Mouse (Mus musculus) myocyte (in vitro differentiated cells): ENCODE measurements around the gene Ephb3. TPM values are rescaled to one million over a fixed set of nuclear protein-coding genes. Genes with fewer than 3 reads are reported as not detected.

Experiments
- H3K27me3 ChIP-seq: one replicate; pipeline ENCODE4 v1.6.1; 2011; ENCODE audit not compliant: control insufficient read depth, insufficient read depth, insufficient read length
- H3K36me3 ChIP-seq: one replicate; pipeline ENCODE4 v1.6.1; 2011; ENCODE audit not compliant: control insufficient read depth, insufficient read depth
- H3K4me2 ChIP-seq: one replicate; pipeline ENCODE4 v1.6.1; 2011; ENCODE audit warnings: low read depth, control low read depth
- H3K4me3 ChIP-seq: one replicate; pipeline ENCODE4 v1.5.1; 2011; ENCODE audit warnings: mild to moderate bottlenecking, control low read depth, moderate library complexity
- H3K79me2 ChIP-seq: one replicate; pipeline ENCODE4 v1.6.1; 2011; ENCODE audit not compliant: control insufficient read depth, insufficient read depth
- H3ac ChIP-seq: one replicate; pipeline ENCODE4 v1.6.1; 2011; ENCODE audit not compliant: control insufficient read depth, insufficient read length
- CEBPB ChIP-seq: IDR thresholded peaks from 2 replicates; pipeline ENCODE4 v1.6.1; 2011; ENCODE audit warnings: mild to moderate bottlenecking, moderate library complexity; ENCODE audit not compliant: poor library complexity, insufficient read depth, severe bottlenecking
- E2F4 ChIP-seq: IDR thresholded peaks from one replicate; pipeline ENCODE4 v1.6.1; 2011; ENCODE audit warnings: mild to moderate bottlenecking, control low read depth, moderate library complexity; ENCODE audit not compliant: insufficient read depth
- MAX ChIP-seq: IDR thresholded peaks from one replicate; pipeline ENCODE4 v1.6.1; 2011; ENCODE audit warnings: low read depth, mild to moderate bottlenecking, control low read depth
- MYOD1 ChIP-seq, 3 experiments: IDR thresholded peaks; one replicate each; pipeline ENCODE4 v1.6.1; 2011; ENCODE audit warnings: control low read depth in 2 of 3, low read depth in 2 of 3, mild to moderate bottlenecking in 2 of 3, moderate library complexity in 1 of 3; ENCODE audit not compliant: insufficient read length in 2 of 3, control insufficient read depth in 1 of 3
- MYOG ChIP-seq, 3 experiments: IDR thresholded peaks; one replicate each; pipeline ENCODE4 v1.6.1; 2011; ENCODE audit warnings: control low read depth in 2 of 3, low read depth in 2 of 3, mild to moderate bottlenecking in 2 of 3; ENCODE audit not compliant: insufficient read length in 2 of 3, control insufficient read depth in 1 of 3, insufficient read depth in 1 of 3
- POLR2A ChIP-seq: IDR thresholded peaks from one replicate; pipeline ENCODE4 v1.6.1; 2011; ENCODE audit warnings: low read depth, mild to moderate bottlenecking, control low read depth, moderate library complexity; ENCODE audit not compliant: insufficient read length
- POLR2AphosphoS2 ChIP-seq: IDR thresholded peaks from one replicate; pipeline ENCODE4 v1.6.1; 2011; ENCODE audit warnings: low read depth, control low read depth; ENCODE audit not compliant: insufficient read length
- REST ChIP-seq: IDR thresholded peaks from one replicate; pipeline ENCODE4 v1.6.1; 2011; ENCODE audit warnings: mild to moderate bottlenecking, control low read depth, moderate library complexity; ENCODE audit not compliant: insufficient read depth, insufficient read length
- SRF ChIP-seq: IDR thresholded peaks from one replicate; pipeline ENCODE4 v1.6.1; 2011; ENCODE audit warnings: low read depth; ENCODE audit not compliant: control insufficient read depth, insufficient read length
- TCF12 ChIP-seq: IDR thresholded peaks from one replicate; pipeline ENCODE4 v1.6.1; 2011; ENCODE audit warnings: mild to moderate bottlenecking, control low read depth; ENCODE audit not compliant: poor library complexity, insufficient read depth, severe bottlenecking
- TCF3 ChIP-seq: IDR thresholded peaks from one replicate; pipeline ENCODE4 v1.6.1; 2011; ENCODE audit warnings: low read depth, control low read depth; ENCODE audit not compliant: insufficient read length
- USF1 ChIP-seq: IDR thresholded peaks from one replicate; pipeline ENCODE4 v1.6.1; 2011; ENCODE audit warnings: low read depth, mild to moderate bottlenecking, control low read depth, moderate library complexity
- polyA plus RNA-seq: library from polyadenylated mRNA; unstranded; fragments of >200 nt; fragmentation: generic; extraction: Trizol; gene quantifications from one replicate; pipeline ENCODE4 v1.2.1, GENCODE M21; 2012; ENCODE audit warnings: missing spikeins

The Ephb3 gene
- polyA plus RNA-seq, 1 experiment: 30.6 TPM

- Histone ChIP-seq H3ac (no peak overlapping the region), H3K79me2 (no peaks in the 10 kb centered on the region), H3K4me2 (no peak overlapping the region), H3K4me3 (no peak overlapping the region), H3K27me3 (peaks cover 33% of the 10 kb centered on the region), H3K36me3 (no peaks in the 10 kb centered on the region)
- no peak for TF ChIP-seq TCF12
Observed at GRCm38 (mm10) chr16:21191569-21191968, 13.0 kb upstream of the Ephb3 start.

DNA sequence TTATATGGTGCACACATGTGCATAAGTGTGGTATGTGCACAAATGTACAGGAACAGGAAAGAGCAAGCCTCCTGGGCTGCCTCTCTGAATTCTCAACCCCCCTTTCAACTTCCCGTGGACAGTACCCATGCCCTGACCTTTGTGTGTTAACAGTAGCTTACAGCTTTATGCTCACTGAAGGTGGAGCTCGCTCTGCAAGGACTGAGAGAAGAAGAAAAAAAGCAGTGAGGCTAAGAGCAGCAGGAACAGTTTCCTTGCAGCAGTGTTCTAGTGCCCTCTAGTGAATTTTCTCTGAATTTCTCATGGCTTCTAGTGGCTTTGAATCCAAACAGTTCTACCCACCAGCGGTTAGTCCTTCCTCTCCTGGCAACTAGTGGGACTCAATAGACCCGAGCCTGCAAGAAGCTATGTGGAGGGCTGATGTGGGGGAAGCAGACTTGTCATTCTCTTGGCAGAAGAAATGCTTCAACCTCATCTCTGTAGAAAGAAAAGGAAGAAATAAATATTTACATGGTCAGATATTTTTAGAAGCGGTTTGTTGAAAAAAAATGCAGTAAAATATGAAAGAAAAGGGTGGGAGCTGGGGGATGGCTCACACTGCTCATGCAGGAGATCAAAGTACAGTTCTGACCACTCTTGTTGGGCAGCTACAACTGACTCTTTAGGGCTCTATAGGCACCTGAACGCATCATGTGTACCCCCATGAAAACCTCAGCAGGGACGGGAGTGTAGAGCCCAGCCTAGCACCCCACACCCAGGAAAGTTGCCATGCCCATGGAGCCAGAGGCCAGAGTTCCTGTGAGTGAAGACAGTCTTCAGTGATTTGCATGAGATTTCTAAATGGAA lies 11.8 kb upstream of the Ephb3 start:
- Histone ChIP-seq H3K36me3 (no peaks in the 10 kb centered on the region), H3K79me2 (no peaks in the 10 kb centered on the region), H3K4me3 (no peak overlapping the region), H3K27me3 (peaks cover 41% of the 10 kb centered on the region), H3K4me2 (no peak overlapping the region), H3ac (no peak overlapping the region)
- TF ChIP-seq CEBPB (no peak), TCF3 (no peak), POLR2AphosphoS2 (no peak), MAX (no peak), POLR2A (no peak), MYOG (IDR thresholded peaks at IDR 0.05; ENCODE audit: control insufficient read depth in 1 of 3, insufficient read depth in 1 of 3, insufficient read length in 2 of 3, low read depth in 2 of 3) (no peak), USF1 (no peak), MYOD1 (IDR thresholded peaks at IDR 0.05; ENCODE audit: control insufficient read depth in 1 of 3, insufficient read length in 2 of 3, low read depth in 2 of 3) (no peak), E2F4 (no peak), TCF12 (no peak)

DNA sequence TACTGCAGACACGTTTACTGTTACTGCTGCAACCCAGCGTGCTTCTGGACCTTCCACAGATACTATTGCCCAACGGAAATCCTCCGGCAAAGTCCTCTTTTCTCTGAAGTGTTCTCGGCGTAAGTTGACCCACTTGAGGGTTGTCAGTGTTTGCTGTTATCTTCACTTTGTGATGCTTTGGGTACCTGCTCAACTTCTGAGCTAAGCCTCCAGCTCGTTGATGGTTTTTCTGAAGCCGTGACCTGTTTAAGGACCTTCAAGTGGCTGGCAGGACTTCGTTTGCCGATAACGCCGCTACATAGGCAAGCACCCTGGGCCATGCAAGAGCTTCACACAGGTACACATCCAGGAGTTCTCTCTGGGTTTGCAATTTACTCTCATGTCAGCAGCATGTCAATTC lies 10.4 kb upstream of the Ephb3 start:
- TF ChIP-seq MYOD1 (IDR thresholded peaks at IDR 0.05; ENCODE audit: control insufficient read depth in 1 of 3, insufficient read length in 2 of 3, low read depth in 2 of 3): no peak
- TF ChIP-seq MAX: no peak
- no peak for TF ChIP-seq POLR2A
- TF ChIP-seq POLR2AphosphoS2: no peak
- TF ChIP-seq SRF: no peak
- TF ChIP-seq CEBPB: no peak
- TF ChIP-seq TCF3: no peak
- TF ChIP-seq MYOG (IDR thresholded peaks at IDR 0.05; ENCODE audit: control insufficient read depth in 1 of 3, insufficient read depth in 1 of 3, insufficient read length in 2 of 3, low read depth in 2 of 3): no peak
- no peak for TF ChIP-seq REST
- no peak for TF ChIP-seq E2F4
- no peak for TF ChIP-seq TCF12
- Histone ChIP-seq H3K79me2 (no peaks in the 10 kb centered on the region), H3K4me3 (no peak overlapping the region), H3ac (no peak overlapping the region), H3K36me3 (no peaks in the 10 kb centered on the region), H3K27me3 (peaks cover 48% of the 10 kb centered on the region), H3K4me2 (no peak overlapping the region)

- H3K27me3 ChIP-seq: peaks cover 50% of the 10 kb centered on the region
- no peak for TF ChIP-seq POLR2A
- no peak for TF ChIP-seq TCF3
- TF ChIP-seq POLR2AphosphoS2: no peak
- no peak for TF ChIP-seq TCF12
- no peak for TF ChIP-seq MYOG (IDR thresholded peaks at IDR 0.05; ENCODE audit: control insufficient read depth in 1 of 3, insufficient read depth in 1 of 3, insufficient read length in 2 of 3, low read depth in 2 of 3)
- no peak for TF ChIP-seq MYOD1 (IDR thresholded peaks at IDR 0.05; ENCODE audit: control insufficient read depth in 1 of 3, insufficient read length in 2 of 3, low read depth in 2 of 3)
- TF ChIP-seq MAX: no peak
- H3K4me3 ChIP-seq: no peak overlapping the region
- H3K4me2 ChIP-seq: no peak overlapping the region
- H3K36me3 ChIP-seq: no peaks in the 10 kb centered on the region
- no peak overlapping the region for H3ac ChIP-seq
- no peaks in the 10 kb centered on the region for H3K79me2 ChIP-seq
Observed at GRCm38 (mm10) chr16:21195260-21195866, 9.2 kb upstream of the Ephb3 start.

DNA sequence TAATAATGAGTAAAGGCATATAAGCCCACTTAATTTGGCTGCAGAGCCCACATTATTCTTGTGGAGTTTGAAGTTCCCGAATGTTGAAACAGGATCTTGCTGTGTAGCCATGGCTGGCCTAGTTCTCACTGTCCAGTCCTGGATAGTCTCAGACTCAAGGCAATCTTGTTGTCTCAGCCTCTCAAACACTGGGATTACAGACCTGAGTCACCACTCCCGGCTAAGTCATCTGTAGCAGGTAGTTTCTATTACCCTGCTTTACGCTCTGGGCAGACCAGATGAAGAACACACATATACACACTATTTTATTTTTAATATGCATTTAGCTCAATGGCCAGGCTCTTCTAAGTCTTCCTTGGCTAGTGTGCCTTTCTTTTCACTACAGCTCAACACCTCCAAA lies 8.0 kb upstream of the Ephb3 start:
- no peak overlapping the region for H3K4me3 ChIP-seq
- TF ChIP-seq USF1 (no peak), MAX (no peak), TCF3 (no peak), SRF (no peak), REST (no peak), MYOD1 (IDR thresholded peaks at IDR 0.05; ENCODE audit: control insufficient read depth in 1 of 3, insufficient read length in 2 of 3, low read depth in 2 of 3) (no peak), TCF12 (no peak), E2F4 (no peak), POLR2AphosphoS2 (no peak)
- no peaks in the 10 kb centered on the region for H3K79me2 ChIP-seq
- H3K4me2 ChIP-seq: no peak overlapping the region
- H3ac ChIP-seq: no peak overlapping the region
- peaks cover 43% of the 10 kb centered on the region for H3K27me3 ChIP-seq
- H3K36me3 ChIP-seq: no peaks in the 10 kb centered on the region
